Mouse (Mus musculus) lung, embryonic 14.5 days (tissue): ENCODE results near the gene Sema7a. TPM values are rescaled to one million over a fixed set of nuclear protein-coding genes. Genes with fewer than 3 reads are reported as not detected.

ENCODE experiments used
- ATAC-seq: fragments of 200-750 bp; cut with Nextera tagmentation; 2 replicates; pipeline ENCODE4 v1.8.0; 2017; ENCODE audit warnings: mild to moderate bottlenecking, moderate TSS enrichment, moderate library complexity; ENCODE audit not compliant: insufficient read depth
- DNase-seq: peaks from one replicate; pipeline ENCODE4 v3.0.0-alpha.2; 2015
- H3K27ac ChIP-seq: fragments of 300-500 bp; sonication (generic); 2 replicates; pipeline ENCODE4 v1.5.1; 2014; ENCODE audit warnings: low read depth, mild to moderate bottlenecking, moderate library complexity
- H3K27me3 ChIP-seq: fragments of 300-500 bp; sonication (generic); 2 replicates; pipeline ENCODE4 v1.6.1; 2014; ENCODE audit warnings: low read length, control low read depth; ENCODE audit not compliant: insufficient read depth
- H3K36me3 ChIP-seq: fragments of 300-500 bp; sonication (generic); 2 replicates; pipeline ENCODE4 v1.6.1; 2014; ENCODE audit warnings: control low read depth; ENCODE audit not compliant: insufficient read depth
- H3K4me1 ChIP-seq: fragments of 300-500 bp; sonication (generic); 2 replicates; pipeline ENCODE4 v1.6.1; 2014; ENCODE audit warnings: antibody characterized with exemption, control low read depth; ENCODE audit not compliant: insufficient read depth
- H3K4me2 ChIP-seq: fragments of 300-500 bp; sonication (generic); 2 replicates; pipeline ENCODE4 v1.6.1; 2014; ENCODE audit warnings: mild to moderate bottlenecking
- H3K4me3 ChIP-seq: fragments of 300-500 bp; sonication (generic); 2 replicates; pipeline ENCODE4 v1.5.1; 2014; ENCODE audit warnings: low read depth, low read length
- H3K9ac ChIP-seq: fragments of 300-500 bp; sonication (generic); 2 replicates; pipeline ENCODE4 v1.6.1; 2014
- H3K9me3 ChIP-seq: fragments of 300-500 bp; sonication (generic); 2 replicates; pipeline ENCODE4 v1.6.1; 2016; ENCODE audit warnings: low read depth, low read length, control low read depth
- CTCF ChIP-seq: IDR thresholded peaks from 2 replicates; pipeline ENCODE4 v1.5.1; 2016; ENCODE audit warnings: antibody characterized with exemption, low read depth
- WGBS: fragments of 180-500 bp; shearing (Covaris S2); extraction: QIAGEN DNeasy Blood & Tissue Kit; methylation state at CpG from one replicate; pipeline ENCODE4 v1.1.7; 2014; 5-methylcytosine and 5-hydroxymethylcytosine counted together
- polyA plus RNA-seq: library from polyadenylated mRNA; unstranded; fragments of >200 nt; fragmentation: Nextera tagmentation; extraction: Ambion mirVana; gene quantifications from 2 replicates; pipeline ENCODE4 v1.2.1, GENCODE M21; 2014

The Sema7a gene
- polyA plus RNA-seq, 1 experiment from 2014 or later: 1.0 TPM

DNA sequence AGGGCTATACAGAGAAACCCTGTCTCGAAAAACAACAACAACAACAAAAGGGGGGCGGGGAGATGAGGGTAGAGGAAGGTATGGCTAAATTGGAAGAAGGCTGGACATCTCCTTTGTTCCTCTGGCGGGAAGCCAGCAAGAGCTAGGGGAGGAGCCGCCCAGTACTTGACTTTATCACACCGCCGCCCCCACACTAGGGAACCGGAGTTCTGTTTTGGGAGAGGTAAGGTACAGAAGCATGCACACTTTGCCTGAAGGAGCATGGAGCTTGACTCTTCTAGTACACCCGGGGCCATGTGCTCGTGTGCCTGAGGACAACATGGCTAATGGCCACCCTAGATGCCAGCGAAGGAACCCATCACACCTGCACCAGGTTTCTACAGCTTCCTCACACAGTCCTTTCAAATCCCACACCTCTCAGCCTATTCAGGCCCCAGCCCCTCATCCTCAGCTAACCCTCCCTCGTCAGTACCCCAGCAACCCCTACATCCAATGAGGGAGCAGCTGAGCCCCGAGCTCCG lies 57.7 kb downstream of the Sema7a start:
- H3K36me3 ChIP-seq: no peaks in the 10 kb centered on the region
- peaks cover 12% of the 10 kb centered on the region; the same call in 1 of the 2 replicates for H3K27me3 ChIP-seq
- H3K27ac ChIP-seq: no peak overlapping the region
- H3K4me1 ChIP-seq: 0 out of 2 replicates have a peak, but pooled peaks cover 2% of the 10 kb centered on the region
- H3K4me3 ChIP-seq: peak overlapping the region; percentile 28
- peak overlapping the region; percentile 62 for H3K4me2 ChIP-seq
- peak; percentile 5; the same call in 1 of the 2 replicates for ATAC-seq
- TF ChIP-seq CTCF: no peak
- 18% methylated on average over 13 of the region's 13 CpGs for WGBS
- peak; percentile 16 for DNase-seq
- no peak overlapping the region for H3K9ac ChIP-seq
- no peaks in the 10 kb centered on the region for H3K9me3 ChIP-seq

DNA sequence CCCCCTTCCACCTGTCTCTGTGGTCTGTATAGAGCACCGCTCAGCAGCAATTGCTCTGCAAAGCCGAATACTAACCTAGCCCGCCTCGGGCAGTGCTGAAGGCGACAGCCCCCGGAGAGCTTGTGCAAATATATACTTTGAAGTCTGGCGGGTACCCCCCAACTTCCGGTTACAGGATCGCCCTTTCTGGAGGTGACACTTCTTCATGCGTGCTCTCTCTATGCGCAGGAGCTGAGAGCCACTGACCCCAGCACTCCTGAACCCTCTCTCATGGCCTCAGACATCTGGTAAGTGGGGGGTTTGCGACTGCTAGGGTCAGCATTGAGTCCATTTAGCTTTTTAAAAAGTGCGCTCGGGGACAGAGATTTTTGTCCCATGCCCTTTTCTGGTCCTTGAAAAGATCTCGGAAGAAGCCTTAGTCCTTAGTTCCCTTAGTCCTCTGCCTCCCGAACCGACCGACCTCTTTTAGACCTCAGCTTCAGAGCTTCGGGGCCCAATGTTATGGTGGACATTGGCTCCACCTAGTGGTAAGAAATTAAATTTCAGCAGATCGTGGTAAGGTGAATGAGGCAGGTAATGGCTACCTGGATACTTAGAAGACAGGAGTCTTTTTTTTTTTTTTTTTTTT lies 58.2 kb downstream of the Sema7a start:
- ATAC-seq (peak; percentile 87), DNase-seq (peak; percentile 92)
- peak; percentile 85 for TF ChIP-seq CTCF
- Histone ChIP-seq H3K9ac (peak overlapping the region; percentile 23; the same call in 1 of the 2 replicates), H3K36me3 (no peaks in the 10 kb centered on the region), H3K4me3 (peak overlapping the region; percentile 28), H3K4me1 (0 out of 2 replicates have a peak, but pooled peaks cover 3% of the 10 kb centered on the region), H3K9me3 (no peaks in the 10 kb centered on the region), H3K27ac (no peak overlapping the region), H3K4me2 (peak overlapping the region; percentile 62), H3K27me3 (peaks cover 12% of the 10 kb centered on the region; the same call in 1 of the 2 replicates)
- 2% methylated on average over 20 of the region's 20 CpGs for WGBS

DNA sequence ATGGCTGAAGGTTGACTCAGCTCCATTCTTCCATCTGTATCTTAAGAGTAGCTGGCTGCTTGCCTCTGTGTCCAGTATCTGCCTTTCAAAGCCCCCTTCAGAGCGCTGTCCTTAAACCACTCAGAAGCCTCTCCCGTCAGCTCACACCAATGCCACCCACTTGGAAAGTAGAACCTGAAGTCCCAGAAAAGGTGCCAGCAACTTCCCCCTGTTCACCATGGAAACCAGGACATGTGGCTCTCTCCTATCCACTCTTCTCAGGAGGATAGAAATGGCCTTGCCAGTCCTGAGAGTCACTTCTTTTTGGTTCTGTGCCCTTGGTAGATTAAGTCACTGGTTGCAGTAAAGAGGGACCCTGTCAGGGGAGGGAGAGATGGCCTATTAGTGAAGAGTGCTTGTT lies 58.8 kb downstream of the Sema7a start:
- WGBS: 52% methylated on average over 2 of the region's 2 CpGs
- ATAC-seq: no peak
- Histone ChIP-seq H3K27me3 (peaks cover 12% of the 10 kb centered on the region; the same call in 1 of the 2 replicates), H3K4me1 (0 out of 2 replicates have a peak, but pooled peaks cover 5% of the 10 kb centered on the region), H3K9ac (no peak overlapping the region), H3K36me3 (no peaks in the 10 kb centered on the region), H3K9me3 (no peaks in the 10 kb centered on the region), H3K4me2 (no peak overlapping the region; the same call in 1 of the 2 replicates), H3K27ac (no peak overlapping the region), H3K4me3 (no peak overlapping the region)
- no peak for TF ChIP-seq CTCF
- no peak for DNase-seq

DNA sequence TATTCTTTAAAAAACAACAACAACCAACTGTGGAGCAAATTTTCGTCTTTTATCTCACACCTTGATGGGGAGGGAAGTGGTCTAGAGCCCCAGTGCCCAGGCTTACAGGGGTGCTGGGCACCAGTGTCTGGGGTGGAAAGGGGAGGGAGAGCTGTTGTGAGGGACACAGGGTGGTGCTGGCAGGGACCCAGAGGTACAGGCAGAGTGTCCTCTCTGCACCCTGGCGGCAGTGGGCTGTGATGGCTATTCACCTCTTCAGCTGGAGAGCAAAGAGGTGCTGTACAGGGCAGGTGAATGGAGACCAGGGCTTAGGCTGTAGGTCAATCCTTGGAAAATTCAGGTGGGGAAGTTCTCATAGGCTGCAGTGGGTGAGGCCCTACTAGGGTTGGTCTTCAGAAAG lies 59.8 kb downstream of the Sema7a start:
- no peak for TF ChIP-seq CTCF
- H3K9ac ChIP-seq: no peak overlapping the region
- H3K27ac ChIP-seq: no peak overlapping the region
- no peaks in the 10 kb centered on the region for H3K36me3 ChIP-seq
- 42% methylated on average over 2 of the region's 2 CpGs for WGBS
- 0 out of 2 replicates have a peak, but pooled peaks cover 5% of the 10 kb centered on the region for H3K4me1 ChIP-seq
- H3K4me2 ChIP-seq: no peak overlapping the region
- no peak overlapping the region for H3K4me3 ChIP-seq
- DNase-seq: no peak
- H3K27me3 ChIP-seq: peaks cover 12% of the 10 kb centered on the region; the same call in 1 of the 2 replicates
- no peaks in the 10 kb centered on the region for H3K9me3 ChIP-seq
- no peak for ATAC-seq

DNA sequence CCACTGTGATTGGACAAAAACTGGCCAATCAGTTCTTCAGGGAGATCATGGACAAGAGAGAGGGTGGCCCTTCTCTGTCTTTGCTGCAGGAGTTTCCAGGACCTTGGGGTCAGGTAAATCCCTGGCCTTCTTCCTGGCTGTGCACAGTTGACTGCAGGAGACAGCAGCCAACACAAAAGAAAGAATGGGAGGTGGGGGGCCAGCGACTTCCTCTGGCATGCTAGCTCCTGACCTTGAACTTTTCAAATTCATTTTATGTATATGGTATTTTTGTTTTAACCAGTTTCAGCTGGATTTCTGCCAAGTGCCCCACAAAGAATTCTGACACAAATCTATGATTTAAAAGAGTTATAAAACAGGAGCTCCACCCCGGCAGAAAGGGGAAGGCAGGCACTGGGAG lies 63.4 kb downstream of the Sema7a start:
- 0 out of 2 replicates have a peak, but pooled peaks cover 2% of the 10 kb centered on the region for H3K4me1 ChIP-seq
- H3K27ac ChIP-seq: no peak overlapping the region
- peak; percentile 40 for DNase-seq
- no peak overlapping the region for H3K9ac ChIP-seq
- no peak for ATAC-seq
- 11% methylated on average over 2 of the region's 2 CpGs for WGBS
- H3K9me3 ChIP-seq: no peaks in the 10 kb centered on the region
- TF ChIP-seq CTCF: no peak
- H3K4me2 ChIP-seq: no peak overlapping the region
- no peaks in the 10 kb centered on the region for H3K27me3 ChIP-seq
- no peak overlapping the region for H3K4me3 ChIP-seq
- H3K36me3 ChIP-seq: no peaks in the 10 kb centered on the region

DNA sequence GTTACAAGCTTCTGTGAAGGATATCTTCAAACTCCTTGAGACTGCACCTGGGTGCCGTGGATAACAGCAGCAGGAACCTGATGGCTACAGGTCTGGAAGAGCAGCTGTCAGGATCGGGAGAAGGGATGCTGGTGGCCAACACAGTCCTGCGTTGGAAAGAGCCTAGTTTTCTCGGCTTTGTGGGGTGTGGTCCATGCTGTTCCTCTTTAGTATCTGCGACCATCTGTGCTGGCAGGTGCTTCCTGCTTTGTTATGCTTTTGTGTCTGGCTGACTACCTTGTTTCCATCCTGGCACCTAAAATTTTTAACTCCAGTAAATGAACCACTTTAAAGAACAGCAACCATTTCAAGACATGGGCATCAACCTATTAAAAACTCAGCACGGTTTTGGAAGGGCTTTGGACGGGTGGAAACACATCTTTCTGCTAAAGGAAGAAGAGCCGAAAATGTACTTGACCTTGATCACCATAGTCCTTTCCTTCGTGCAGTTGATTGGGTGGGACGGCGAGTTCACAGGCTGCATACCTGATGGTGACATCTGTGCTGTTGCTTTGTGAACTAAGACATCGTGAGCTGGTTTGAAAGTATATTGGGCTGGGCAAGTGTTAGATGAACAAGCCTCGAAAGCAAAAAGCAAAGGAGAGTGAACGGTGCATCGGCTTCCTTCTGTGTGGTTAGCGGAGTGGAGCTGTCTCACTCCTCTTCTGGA lies 66.0 kb downstream of the Sema7a start, which contains the start of gene Cyp11a1:
Gene Cyp11a1 (plus strand): TSS at position 659 of the 709 bp plus-strand sequence.
- Histone ChIP-seq H3K4me2 (no peak within 1 kb of the TSS), H3K36me3 (no peaks in the 10 kb centered on the region), H3K27me3 (no peaks in the 10 kb centered on the region), H3K9me3 (no peaks in the 10 kb centered on the region), H3K4me1 (0 out of 2 replicates have a peak, but pooled peaks cover 2% of the 10 kb centered on the region), H3K4me3 (no peak within 1 kb of the TSS), H3K27ac (no peak within 1 kb of the TSS), H3K9ac (no peak within 1 kb of the TSS)
- WGBS: 81% methylated on average over 16 of the region's 16 CpGs
- TF ChIP-seq CTCF: no peak
- ATAC-seq (no peak), DNase-seq (no peak)
